In the genomic region with DNA sequence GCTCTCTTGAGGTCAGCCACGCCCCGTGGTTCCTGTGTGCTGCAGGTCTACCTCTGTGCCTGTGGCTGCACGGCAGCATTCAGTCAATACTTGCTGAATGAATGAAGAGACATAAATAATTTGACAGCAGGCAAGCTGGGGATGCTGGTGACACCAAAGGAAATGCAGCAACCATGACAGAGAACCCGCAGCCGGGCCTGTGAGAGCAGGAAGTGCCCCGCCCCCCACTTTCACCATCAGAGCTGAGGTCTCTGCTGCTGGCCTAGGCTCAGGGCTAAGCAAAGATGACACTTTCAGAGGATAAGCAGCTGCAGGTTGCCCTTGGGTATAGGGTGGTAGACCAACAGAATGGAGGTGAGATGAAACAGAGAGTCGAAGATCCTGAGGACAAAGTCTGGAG, we compare ENCODE assay signal across 16 mouse cellular contexts. TPM values are rescaled to one million over a fixed set of nuclear protein-coding genes. Genes with fewer than 3 reads are reported as not detected.
A peak's percentile ranks its signal among the peaks of the same experiment; 100 is the strongest.
DNase-seq lines count a peak whose midpoint lies in the region; ATAC-seq and TF ChIP-seq lines count a peak whose summit lies in the region.
"Had no signal": no experiment of that assay in that cellular context is flagged by ENCODE, and none has a peak within 500 bp of the region (broad histone marks: within the 10 kb centered on the region; RNA-seq: fewer than 3 reads in every experiment).

No protein-coding gene starts in this region.

- ATAC-seq in inflammation-experienced regulatory T-cells, adult 6 months = peak; percentile 68
- no peak for ATAC-seq in midbrain, embryonic 13.5 days
- ATAC-seq: Patski had no signal

- no peak overlapping the region for H3K27ac ChIP-seq in midbrain, embryonic 13.5 days
- H3K27ac ChIP-seq: heart, embryonic 13.5 days; liver, embryonic 13.5 days had no signal

- H3K4me3 ChIP-seq in E14TG2a.4 (replicated peaks; ENCODE audit: low read length) = 0 out of 2 replicates have a peak overlapping the region, but pooled peaks have one; percentile 10
- no peak overlapping the region for H3K4me3 ChIP-seq in midbrain, embryonic 13.5 days (replicated peaks)
- H3K4me3 ChIP-seq: heart, embryonic 13.5 days; liver, embryonic 13.5 days; midbrain, embryonic 10.5 days had no signal

- H3K9me3 ChIP-seq in E14TG2a.4 (ENCODE audit: low read length) = no peaks in the 10 kb centered on the region
- no peaks in the 10 kb centered on the region for H3K9me3 ChIP-seq in midbrain, embryonic 13.5 days
- H3K9me3 ChIP-seq: heart, embryonic 13.5 days; liver, embryonic 13.5 days; midbrain, embryonic 10.5 days had no signal

- WGBS in midbrain, embryonic 13.5 days = 62% methylated on average over 7 of the region's 7 CpGs

- peak; percentile 28 for DNase-seq in lung, postnatal 36 days
- DNase-seq in lung, adult 18-20 months = no peak
- peak; percentile 29 to 57 for DNase-seq in thymus, postnatal 10 days (ENCODE audit: low spot score in 2 of 2)
- no peak for DNase-seq in frontal cortex, adult 2 months (ENCODE audit: extremely low spot score in 1 of 2, low spot score in 1 of 2)
- DNase-seq in right cerebral cortex, adult 18-20 months = no peak
- DNase-seq: adrenal gland, postnatal 25 days; cerebellum, adult 9-10 months; kidney, postnatal 14 days; liver, embryonic 13.5 days had no signal

- peaks cover 62% of the 10 kb centered on the region for H3K4me1 ChIP-seq in E14TG2a.4 (replicated peaks; ENCODE audit: low read depth, low read length)
- H3K4me1 ChIP-seq in midbrain, embryonic 13.5 days (replicated peaks) = peaks cover 28% of the 10 kb centered on the region
- H3K4me1 ChIP-seq: liver, embryonic 13.5 days had no signal

- H3K9ac ChIP-seq in midbrain, embryonic 13.5 days (replicated peaks) = no peak overlapping the region
- H3K9ac ChIP-seq: heart, embryonic 13.5 days; liver, embryonic 13.5 days had no signal

- TF ChIP-seq CTCF in E14TG2a.4 (conservative IDR thresholded peaks at IDR 0.05; ENCODE audit: low read length) = no peak

- H3K4me2 ChIP-seq in midbrain, embryonic 13.5 days (replicated peaks) = no peak overlapping the region
- H3K4me2 ChIP-seq: heart, embryonic 13.5 days; liver, embryonic 13.5 days had no signal

- H3K27me3 ChIP-seq in E14TG2a.4 (ENCODE audit: insufficient read depth, low read length) = peaks cover 2% of the 10 kb centered on the region; the same call in 1 of the 2 replicates
- no peaks in the 10 kb centered on the region for H3K27me3 ChIP-seq in midbrain, embryonic 13.5 days

- peaks cover 5% of the 10 kb centered on the region; the same call in 1 of the 2 replicates for H3K36me3 ChIP-seq in E14TG2a.4 (ENCODE audit: insufficient read depth, low read length)
- H3K36me3 ChIP-seq in midbrain, embryonic 13.5 days = no peaks in the 10 kb centered on the region
- H3K36me3 ChIP-seq: heart, embryonic 13.5 days; liver, embryonic 13.5 days; midbrain, embryonic 10.5 days had no signal

RNA-seq across cellular contexts. Expression of gene Golga7b, which starts 58.8 kb away (rescaled TPM):
- polyA plus RNA-seq in inflammation-experienced regulatory T-cells, adult 6 months (2017; shearing (Covaris generic)) = not detected
- 98.3 and 99.6 TPM in 2 replicates for polyA plus RNA-seq in frontal cortex, adult 2 months (2012; rRNA removed)
- 26.3 and 27.5 TPM in 2 replicates for polyA plus RNA-seq in midbrain, embryonic 13.5 days (2015; fragmentation: Nextera tagmentation; extraction: Ambion mirVana)
- polyA plus RNA-seq: spleen, adult 2 months had no signal

Comparison
In these comparisons a context has a peak if more than half of its experiments do, and no peak if none do; other contexts are left out.
1. DNase-seq: peak in lung, postnatal 36 days (single experiment) and thymus, postnatal 10 days (2 of 2); none in lung, adult 18-20 months (0 of 2), frontal cortex, adult 2 months (0 of 2) and right cerebral cortex, adult 18-20 months (single experiment).
2. RNA of gene Golga7b, which starts 58.8 kb away (polyA plus RNA-seq): 98.3 to 99.6 TPM in frontal cortex, adult 2 months and 26.3 to 27.5 TPM in midbrain, embryonic 13.5 days; not detected in inflammation-experienced regulatory T-cells, adult 6 months; every median in the first group is over 10 times any median in the second.